8 mouse cellular contexts compared by ENCODE assay signal in the genomic region with DNA sequence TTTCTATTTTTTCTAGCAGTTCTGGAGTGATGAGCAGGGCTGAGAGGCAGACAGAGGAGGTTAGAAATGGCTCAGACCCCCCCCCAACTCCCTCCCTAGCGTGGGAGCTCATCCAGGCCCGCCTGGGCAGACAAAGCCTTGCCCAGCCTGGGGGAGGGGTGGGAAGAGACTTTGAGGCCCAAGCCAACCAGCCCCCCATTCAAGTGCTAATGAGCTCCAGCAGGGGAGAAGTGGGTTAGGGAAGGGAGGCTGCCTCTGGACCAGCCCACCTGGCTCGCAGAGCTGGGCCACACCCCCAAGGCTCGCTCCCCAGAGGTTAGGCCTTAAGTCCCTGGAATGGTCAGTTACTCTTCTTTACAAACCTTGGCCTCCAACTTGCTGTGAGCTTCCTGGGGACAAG. TPM values are rescaled to one million over a fixed set of nuclear protein-coding genes. Genes with fewer than 3 reads are reported as not detected.
DNase-seq lines count a peak whose midpoint lies in the region; ATAC-seq and TF ChIP-seq lines count a peak whose summit lies in the region.

No protein-coding gene starts in this region.

- 5% methylated on average over 4 of the region's 4 CpGs for WGBS in hindbrain, embryonic 10.5 days
- WGBS in liver, postnatal 0 days (ENCODE audit: insufficient replicate concordance), result 59% methylated on average over 4 of the region's 4 CpGs

- H3K27me3 ChIP-seq in hindbrain, embryonic 10.5 days (ENCODE audit: insufficient read depth, poor library complexity, severe bottlenecking), result no peaks in the 10 kb centered on the region
- H3K27me3 ChIP-seq in liver, postnatal 0 days (ENCODE audit: insufficient read depth, low read length), result no peaks in the 10 kb centered on the region

- H3K4me2 ChIP-seq in liver, postnatal 0 days (ENCODE audit: low read depth, low read length), result peak overlapping the region; percentile 42

- H3K9me3 ChIP-seq in hindbrain, embryonic 10.5 days, result no peaks in the 10 kb centered on the region
- H3K9me3 ChIP-seq in liver, postnatal 0 days (ENCODE audit: low read length), result no peaks in the 10 kb centered on the region

- peak; percentile 68 to 78 for DNase-seq in frontal cortex, postnatal 10 days (ENCODE audit: low spot score in 2 of 2)
- DNase-seq in right cerebral cortex, postnatal 10 days (ENCODE audit: low spot score in 2 of 2), result peak; percentile 86 to 88
- DNase-seq in right cerebral cortex, adult 18-20 months, result no peak
- peak; percentile 89 for DNase-seq in hindbrain, embryonic 10.5 days (ENCODE audit: low spot score)
- DNase-seq in liver, postnatal 0 days, result no peak
- no peak for DNase-seq in urinary bladder, postnatal 14 days (ENCODE audit: low spot score)
- DNase-seq in gastrocnemius, adult 8-10 months (ENCODE audit: low spot score in 2 of 2), result no peak

- H3K4me1 ChIP-seq in hindbrain, embryonic 10.5 days (replicated peaks), result peaks cover 96% of the 10 kb centered on the region
- peaks cover 69% of the 10 kb centered on the region for H3K4me1 ChIP-seq in liver, postnatal 0 days (ENCODE audit: insufficient read depth)

- peak overlapping the region; percentile 99 for H3K27ac ChIP-seq in hindbrain, embryonic 10.5 days
- H3K27ac ChIP-seq in liver, postnatal 0 days (ENCODE audit: low read depth), result peak overlapping the region; percentile 85

- H3K36me3 ChIP-seq in hindbrain, embryonic 10.5 days, result peaks cover 42% of the 10 kb centered on the region
- H3K36me3 ChIP-seq in liver, postnatal 0 days (replicated peaks; ENCODE audit: insufficient read depth, low read length), result peaks cover 20% of the 10 kb centered on the region; the same call in 1 of the 2 replicates

- ATAC-seq in frontal cortex, adult (ENCODE audit: low TSS enrichment), result no peak
- ATAC-seq in liver, postnatal 0 days, result no peak

- peak overlapping the region; percentile 39; the same call in 1 of the 2 replicates for H3K9ac ChIP-seq in liver, postnatal 0 days (replicated peaks)

- H3K4me3 ChIP-seq in hindbrain, embryonic 10.5 days, result peak overlapping the region; percentile 87
- no peak overlapping the region for H3K4me3 ChIP-seq in liver, postnatal 0 days (ENCODE audit: low read depth, low read length)

- no peak for TF ChIP-seq EP300 in liver, postnatal 0 days (IDR thresholded peaks at IDR 0.05; ENCODE audit: low read depth)

- no peak for TF ChIP-seq CTCF in liver, postnatal 0 days (IDR thresholded peaks at IDR 0.05; ENCODE audit: low read depth)

RNA-seq across cellular contexts. Expression of a gene that starts 4.6 kb away (rescaled TPM):
- polyA plus RNA-seq in hindbrain, embryonic 10.5 days (2016; fragmentation: Nextera tagmentation; extraction: Ambion mirVana), result 554 and 640 TPM in 2 replicates
- polyA plus RNA-seq in liver, postnatal 0 days (2015; fragmentation: Nextera tagmentation; extraction: Ambion mirVana), result 146 and 159 TPM in 2 replicates
- 10 to 100 TPM; 62.4 to 78.5 (median 71.2) TPM for total RNA-seq in gastrocnemius, adult 8-10 months (2022)

RNA-seq across cellular contexts. Expression of a gene that starts 21.5 kb away (rescaled TPM):
- 3.9 and 5.2 TPM in 2 replicates for polyA plus RNA-seq in hindbrain, embryonic 10.5 days (2016; fragmentation: Nextera tagmentation; extraction: Ambion mirVana)
- polyA plus RNA-seq in liver, postnatal 0 days (2015; fragmentation: Nextera tagmentation; extraction: Ambion mirVana), result 0.41 and 0.56 TPM in 2 replicates
- 10 to 100 TPM in 2 of 4 experiments, 1 to 10 TPM in 2; 8.7 to 12.4 (median 10.1) TPM for total RNA-seq in gastrocnemius, adult 8-10 months (2022)

RNA-seq across cellular contexts. Expression of a gene that starts 38.8 kb away (rescaled TPM):
- polyA plus RNA-seq in hindbrain, embryonic 10.5 days (2016; fragmentation: Nextera tagmentation; extraction: Ambion mirVana), result 6.4 and 7.2 TPM in 2 replicates
- 147 and 174 TPM in 2 replicates for polyA plus RNA-seq in liver, postnatal 0 days (2015; fragmentation: Nextera tagmentation; extraction: Ambion mirVana)
- total RNA-seq in gastrocnemius, adult 8-10 months (2022), result 10 to 100 TPM; 37.4 to 49.3 (median 45.9) TPM

RNA-seq across cellular contexts. Expression of a gene that starts 43.1 kb away (rescaled TPM):
- 41.1 and 54.1 TPM in 2 replicates for polyA plus RNA-seq in hindbrain, embryonic 10.5 days (2016; fragmentation: Nextera tagmentation; extraction: Ambion mirVana)
- polyA plus RNA-seq in liver, postnatal 0 days (2015; fragmentation: Nextera tagmentation; extraction: Ambion mirVana), result 63.6 and 68.0 TPM in 2 replicates
- total RNA-seq in gastrocnemius, adult 8-10 months (2022), result 10 to 100 TPM; 51.3 to 56.2 (median 54.0) TPM

RNA-seq across cellular contexts. Expression of a gene that starts 48.9 kb away (rescaled TPM):
- 2.6 and 3.1 TPM in 2 replicates for polyA plus RNA-seq in hindbrain, embryonic 10.5 days (2016; fragmentation: Nextera tagmentation; extraction: Ambion mirVana)
- polyA plus RNA-seq in liver, postnatal 0 days (2015; fragmentation: Nextera tagmentation; extraction: Ambion mirVana), result 5.8 and 6.2 TPM in 2 replicates
- total RNA-seq in gastrocnemius, adult 8-10 months (2022), result not detected

Comparison
In these comparisons a context has a peak if more than half of its experiments do, and no peak if none do; other contexts are left out.
1. DNase-seq: peak in frontal cortex, postnatal 10 days (2 of 2), right cerebral cortex, postnatal 10 days (2 of 2) and hindbrain, embryonic 10.5 days (single experiment); none in right cerebral cortex, adult 18-20 months (single experiment), liver, postnatal 0 days (single experiment), urinary bladder, postnatal 14 days (single experiment) and gastrocnemius, adult 8-10 months (0 of 2).
2. RNA of a gene that starts 38.8 kb away (polyA plus RNA-seq): 147 to 174 TPM in liver, postnatal 0 days; 6.4 to 7.2 TPM in hindbrain, embryonic 10.5 days; every median in the first group is over 10 times any median in the second.